Mouse (Mus musculus) hindbrain, embryonic 11.5 days (tissue): Measurements from ENCODE around the gene Fgd3. TPM values are rescaled to one million over a fixed set of nuclear protein-coding genes. Genes with fewer than 3 reads are reported as not detected.

Source experiments
- ATAC-seq: fragments of 200-750 bp; cut with Nextera tagmentation; 2 replicates; pipeline ENCODE4 v1.8.0; 2017; ENCODE audit warnings: mild to moderate bottlenecking, moderate TSS enrichment, moderate library complexity; ENCODE audit not compliant: low FRiP score
- DNase-seq: peaks from one replicate; pipeline ENCODE4 v3.0.0-alpha.2; 2015; ENCODE audit warnings: low spot score
- H3K27ac ChIP-seq: fragments of 300-500 bp; sonication (generic); 2 replicates; pipeline ENCODE4 v1.5.1; 2014; ENCODE audit warnings: mild to moderate bottlenecking, low read depth, low read length
- H3K27me3 ChIP-seq: fragments of 300-500 bp; sonication (generic); 2 replicates; pipeline ENCODE4 v1.6.1; 2014; ENCODE audit warnings: mild to moderate bottlenecking, low read length, moderate library complexity, mixed read lengths; ENCODE audit not compliant: control insufficient read depth, insufficient read depth
- H3K36me3 ChIP-seq: fragments of 300-500 bp; sonication (generic); 2 replicates; pipeline ENCODE4 v1.6.1; 2014; ENCODE audit warnings: mild to moderate bottlenecking, low read length, moderate library complexity, mixed read lengths; ENCODE audit not compliant: control insufficient read depth, insufficient read depth
- H3K4me1 ChIP-seq: fragments of 300-500 bp; sonication (generic); replicated peaks from 2 replicates; pipeline ENCODE4 v1.6.1; 2014; ENCODE audit warnings: low read length, mixed read lengths; ENCODE audit not compliant: control insufficient read depth, insufficient read depth
- H3K4me2 ChIP-seq: fragments of 300-500 bp; sonication (generic); replicated peaks from 2 replicates; pipeline ENCODE4 v1.6.1; 2014; ENCODE audit warnings: mild to moderate bottlenecking, low read depth, low read length
- H3K4me3 ChIP-seq: fragments of 300-500 bp; sonication (generic); 2 replicates; pipeline ENCODE4 v1.5.1; 2014; ENCODE audit warnings: low read depth, low read length
- H3K9ac ChIP-seq: fragments of 300-500 bp; sonication (generic); 2 replicates; pipeline ENCODE4 v1.6.1; 2014; ENCODE audit warnings: low read depth, low read length
- H3K9me3 ChIP-seq: fragments of 300-500 bp; sonication (generic); 2 replicates; pipeline ENCODE4 v1.6.1; 2016; ENCODE audit warnings: low read length; ENCODE audit not compliant: control insufficient read depth
- WGBS: fragments of 180-500 bp; shearing (Covaris S2); extraction: QIAGEN DNeasy Blood & Tissue Kit; methylation state at CpG from one replicate; pipeline ENCODE4 v1.1.7; 2014; 5-methylcytosine and 5-hydroxymethylcytosine counted together
- polyA plus RNA-seq: library from polyadenylated mRNA; unstranded; fragments of >200 nt; fragmentation: Nextera tagmentation; extraction: Ambion mirVana; gene quantifications from 2 replicates; pipeline ENCODE4 v1.2.1, GENCODE M21; 2014

Gene Fgd3
- 0.56 and 1.1 TPM in 2 replicates for polyA plus RNA-seq

GRCm38 (mm10) chr13:49320040-49320439 lies at the start of gene Fgd3:
Fgd3 (minus strand) TSS chr13:49320311.
- H3K4me3 ChIP-seq = peak within 1 kb of the TSS; percentile 15; the same call in 1 of the 2 replicates
- peak within 1 kb of the TSS; percentile 31 for H3K9ac ChIP-seq
- WGBS = 4% methylated on average over 10 of the region's 10 CpGs
- no peak within 1 kb of the TSS for H3K27ac ChIP-seq
- DNase-seq (peak; percentile 87), ATAC-seq (peak; percentile 96)
- H3K4me2 ChIP-seq = peak within 1 kb of the TSS; percentile 42
- peaks cover 25% of the 10 kb centered on the region for H3K27me3 ChIP-seq
- H3K4me1 ChIP-seq = peaks cover 9% of the 10 kb centered on the region
- no peaks in the 10 kb centered on the region for H3K36me3 ChIP-seq
- no peaks in the 10 kb centered on the region for H3K9me3 ChIP-seq

GRCm38 (mm10) chr13:49369404-49369803 lies 49.3 kb upstream of the Fgd3 start:
- WGBS = 93% methylated on average over 10 of the region's 10 CpGs
- no peaks in the 10 kb centered on the region for H3K36me3 ChIP-seq
- H3K9ac ChIP-seq = no peak overlapping the region
- H3K4me3 ChIP-seq = no peak overlapping the region
- no peak overlapping the region for H3K27ac ChIP-seq
- no peaks in the 10 kb centered on the region for H3K4me1 ChIP-seq
- no peak overlapping the region for H3K4me2 ChIP-seq
- no peak for DNase-seq
- no peaks in the 10 kb centered on the region for H3K27me3 ChIP-seq
- ATAC-seq = no peak
- no peaks in the 10 kb centered on the region for H3K9me3 ChIP-seq

GRCm38 (mm10) chr13:49367657-49368440 lies 47.7 kb upstream of the Fgd3 start:
- WGBS = 79% methylated on average over 4 of the region's 4 CpGs
- Histone ChIP-seq H3K4me1 (no peaks in the 10 kb centered on the region), H3K36me3 (no peaks in the 10 kb centered on the region), H3K4me3 (no peak overlapping the region), H3K27me3 (no peaks in the 10 kb centered on the region), H3K27ac (no peak overlapping the region), H3K4me2 (no peak overlapping the region), H3K9me3 (no peaks in the 10 kb centered on the region), H3K9ac (no peak overlapping the region)
- no peak for ATAC-seq
- no peak for DNase-seq

GRCm38 (mm10) chr13:49364716-49365115 lies 44.6 kb upstream of the Fgd3 start:
- WGBS = 79% methylated on average over 2 of the region's 2 CpGs

GRCm38 (mm10) chr13:49362804-49363203 lies 42.7 kb upstream of the Fgd3 start:
- Histone ChIP-seq H3K9ac (no peak overlapping the region), H3K4me1 (no peaks in the 10 kb centered on the region), H3K9me3 (no peaks in the 10 kb centered on the region), H3K36me3 (no peaks in the 10 kb centered on the region), H3K27ac (no peak overlapping the region), H3K4me2 (no peak overlapping the region), H3K4me3 (no peak overlapping the region), H3K27me3 (no peaks in the 10 kb centered on the region)
- ATAC-seq (no peak), DNase-seq (no peak)
- 90% methylated on average over 2 of the region's 2 CpGs for WGBS

More at GRCm38 (mm10) chr13:49364716-49365115, 44.6 kb upstream of the Fgd3 start:
- H3K4me1 ChIP-seq = no peaks in the 10 kb centered on the region
- H3K4me3 ChIP-seq = no peak overlapping the region
- no peak overlapping the region for H3K4me2 ChIP-seq
- no peaks in the 10 kb centered on the region for H3K36me3 ChIP-seq
- ATAC-seq = no peak
- H3K9ac ChIP-seq = no peak overlapping the region
- no peaks in the 10 kb centered on the region for H3K9me3 ChIP-seq
- H3K27ac ChIP-seq = no peak overlapping the region
- no peaks in the 10 kb centered on the region for H3K27me3 ChIP-seq
- DNase-seq = no peak

- H3K4me1 ChIP-seq = no peaks in the 10 kb centered on the region
- no peak overlapping the region for H3K4me2 ChIP-seq
- H3K9ac ChIP-seq = no peak overlapping the region
- no peaks in the 10 kb centered on the region for H3K9me3 ChIP-seq
- 84% methylated on average over 7 of the region's 7 CpGs for WGBS
- H3K4me3 ChIP-seq = no peak overlapping the region
- H3K27me3 ChIP-seq = no peaks in the 10 kb centered on the region
- DNase-seq (no peak), ATAC-seq (no peak)
- no peaks in the 10 kb centered on the region for H3K36me3 ChIP-seq
- no peak overlapping the region for H3K27ac ChIP-seq
These were observed 42.3 kb upstream of the Fgd3 start for GRCm38 (mm10) chr13:49362364-49362763.

GRCm38 (mm10) chr13:49360906-49361406 lies 40.8 kb upstream of the Fgd3 start:
- ATAC-seq = no peak
- Histone ChIP-seq H3K9ac (no peak overlapping the region), H3K4me3 (no peak overlapping the region), H3K27ac (no peak overlapping the region), H3K4me1 (no peaks in the 10 kb centered on the region), H3K4me2 (no peak overlapping the region), H3K36me3 (no peaks in the 10 kb centered on the region), H3K9me3 (no peaks in the 10 kb centered on the region), H3K27me3 (no peaks in the 10 kb centered on the region)
- no peak for DNase-seq
- 47% methylated on average over 3 of the region's 3 CpGs for WGBS

GRCm38 (mm10) chr13:49358184-49358583 lies 38.1 kb upstream of the Fgd3 start:
- H3K27me3 ChIP-seq = no peaks in the 10 kb centered on the region
- 91% methylated on average over 3 of the region's 3 CpGs for whole genome bisulfite sequencing

More at GRCm38 (mm10) chr13:49358184-49358583, 38.1 kb upstream of the Fgd3 start:
- no peak for DNase-seq
- Histone ChIP-seq H3K9me3 (no peaks in the 10 kb centered on the region), H3K36me3 (no peaks in the 10 kb centered on the region), H3K27ac (no peak overlapping the region), H3K4me1 (peaks cover 2% of the 10 kb centered on the region; the same call in 1 of the 2 replicates), H3K4me2 (no peak overlapping the region), H3K4me3 (no peak overlapping the region), H3K9ac (no peak overlapping the region)
- ATAC-seq = no peak
